8 mouse cellular contexts compared by ENCODE assay signal in genomic region chr17:33991788-33992664, GRCm38 (mm10). TPM values are rescaled to one million over a fixed set of nuclear protein-coding genes. Genes with fewer than 3 reads are reported as not detected.
A peak's percentile ranks its signal among the peaks of the same experiment; 100 is the strongest.
DNase-seq lines count a peak whose midpoint lies in the region; ATAC-seq and TF ChIP-seq lines count a peak whose summit lies in the region.

No protein-coding gene starts in this region.

- ATAC-seq in heart, postnatal 0 days (ENCODE audit: insufficient read depth, low read depth), result peak; percentile 27; the same call in 1 of the 2 replicates
- no peak for ATAC-seq in heart, embryonic 12.5 days (ENCODE audit: insufficient number of reproducible peaks, low FRiP score)
- peak; percentile 35; the same call in 1 of the 2 replicates for ATAC-seq in kidney, embryonic 14.5 days (ENCODE audit: low FRiP score, low TSS enrichment)

- TF ChIP-seq CTCF in heart, postnatal 0 days (IDR thresholded peaks at IDR 0.05; ENCODE audit: low read depth), result peak; percentile 69
- peak; percentile 70 for TF ChIP-seq CTCF in bone marrow, adult 2 months (IDR thresholded peaks at IDR 0.05; ENCODE audit: control insufficient read depth, insufficient read depth, low read length)
- TF ChIP-seq CTCF in embryonic fibroblast, embryonic 13.5 days (IDR thresholded peaks at IDR 0.05; ENCODE audit: borderline replicate concordance, insufficient read depth, low read length), result peak; percentile 60; the same call in 1 of the 2 replicates

- no peaks in the 10 kb centered on the region for H3K36me3 ChIP-seq in heart, postnatal 0 days (replicated peaks; ENCODE audit: control insufficient read depth, insufficient read depth, low read length)
- no peaks in the 10 kb centered on the region for H3K36me3 ChIP-seq in heart, embryonic 12.5 days
- no peaks in the 10 kb centered on the region for H3K36me3 ChIP-seq in kidney, embryonic 14.5 days (ENCODE audit: control insufficient read depth, insufficient read depth, low read length)

- peak; percentile 66 for DNase-seq in heart, postnatal 0 days (ENCODE audit: low spot score)
- DNase-seq in CD4-positive helper T cell, adult 2 months (ENCODE audit: low read depth, low spot score), result peak; percentile 86
- peak; percentile 85 for DNase-seq in mesoderm, embryonic 11.5 days (ENCODE audit: low read depth, low spot score)
- DNase-seq in spleen, postnatal 4 days (ENCODE audit: low spot score in 2 of 2), result peak; percentile 59 to 87

- TF ChIP-seq POLR2A in bone marrow, adult 2 months (IDR thresholded peaks at IDR 0.05; ENCODE audit: borderline replicate concordance, control insufficient read depth, low read depth, low read length), result no peak
- no peak for TF ChIP-seq POLR2A in embryonic fibroblast, embryonic 13.5 days (IDR thresholded peaks at IDR 0.05; ENCODE audit: low read depth, low read length)

- H3K9ac ChIP-seq in heart, postnatal 0 days (replicated peaks; ENCODE audit: low read depth, low read length), result no peak overlapping the region
- H3K9ac ChIP-seq in heart, embryonic 12.5 days, result no peak overlapping the region
- H3K9ac ChIP-seq in kidney, embryonic 14.5 days (ENCODE audit: low read depth, low read length), result no peak overlapping the region

- no peak for TF ChIP-seq EP300 in heart, postnatal 0 days (IDR thresholded peaks at IDR 0.05; ENCODE audit: low read depth)

- H3K4me1 ChIP-seq in heart, postnatal 0 days (ENCODE audit: control insufficient read depth, insufficient read depth), result no peaks in the 10 kb centered on the region
- H3K4me1 ChIP-seq in heart, embryonic 12.5 days (replicated peaks), result no peaks in the 10 kb centered on the region
- no peaks in the 10 kb centered on the region for H3K4me1 ChIP-seq in bone marrow, adult 2 months (ENCODE audit: control insufficient read depth, insufficient read depth, low read length)
- H3K4me1 ChIP-seq in embryonic fibroblast, embryonic 13.5 days (ENCODE audit: control insufficient read depth, insufficient read depth, low read length), result no peaks in the 10 kb centered on the region
- no peaks in the 10 kb centered on the region for H3K4me1 ChIP-seq in kidney, embryonic 14.5 days (ENCODE audit: control insufficient read depth, insufficient read depth, low read length)

- H3K27ac ChIP-seq in heart, postnatal 0 days (ENCODE audit: low read depth), result no peak overlapping the region
- H3K27ac ChIP-seq in heart, embryonic 12.5 days (ENCODE audit: poor library complexity, severe bottlenecking), result no peak overlapping the region
- no peak overlapping the region for H3K27ac ChIP-seq in bone marrow, adult 2 months (ENCODE audit: control insufficient read depth, insufficient read depth, low read depth, low read length, poor library complexity)
- H3K27ac ChIP-seq in embryonic fibroblast, embryonic 13.5 days (ENCODE audit: insufficient read depth, low read length), result no peak overlapping the region
- no peak overlapping the region for H3K27ac ChIP-seq in kidney, embryonic 14.5 days (ENCODE audit: low read depth, low read length)

- no peak overlapping the region for H3K4me3 ChIP-seq in heart, postnatal 0 days (ENCODE audit: low read depth, low read length)
- H3K4me3 ChIP-seq in heart, embryonic 12.5 days, result no peak overlapping the region
- H3K4me3 ChIP-seq in bone marrow, adult 2 months (replicated peaks; ENCODE audit: control insufficient read depth, low read depth, low read length), result no peak overlapping the region
- H3K4me3 ChIP-seq in embryonic fibroblast, embryonic 13.5 days (ENCODE audit: insufficient read depth, low read length), result no peak overlapping the region
- no peak overlapping the region for H3K4me3 ChIP-seq in kidney, embryonic 14.5 days (ENCODE audit: low read length)

- H3K4me2 ChIP-seq in heart, postnatal 0 days (ENCODE audit: low read depth, low read length), result no peak overlapping the region
- no peak overlapping the region for H3K4me2 ChIP-seq in heart, embryonic 12.5 days
- H3K4me2 ChIP-seq in kidney, embryonic 14.5 days (replicated peaks; ENCODE audit: low read depth, low read length), result no peak overlapping the region

- no peaks in the 10 kb centered on the region for H3K9me3 ChIP-seq in heart, postnatal 0 days (replicated peaks; ENCODE audit: control insufficient read depth, low read length)
- no peaks in the 10 kb centered on the region; the same call in 1 of the 2 replicates for H3K9me3 ChIP-seq in heart, embryonic 12.5 days (replicated peaks)
- H3K9me3 ChIP-seq in kidney, embryonic 14.5 days (ENCODE audit: control insufficient read depth, low read length), result no peaks in the 10 kb centered on the region

- WGBS in heart, postnatal 0 days, result 26% methylated on average over 10 of the region's 10 CpGs
- 31% methylated on average over 10 of the region's 10 CpGs for WGBS in heart, embryonic 12.5 days
- 34% methylated on average over 10 of the region's 10 CpGs for WGBS in bone marrow, adult 2 months
- 32% methylated on average over 10 of the region's 10 CpGs for WGBS in kidney, embryonic 14.5 days

- H3K27me3 ChIP-seq in heart, postnatal 0 days (ENCODE audit: control insufficient read depth, insufficient read depth, low read length), result no peaks in the 10 kb centered on the region
- peaks cover 28% of the 10 kb centered on the region for H3K27me3 ChIP-seq in heart, embryonic 12.5 days (replicated peaks)
- no peaks in the 10 kb centered on the region for H3K27me3 ChIP-seq in kidney, embryonic 14.5 days (ENCODE audit: control insufficient read depth, insufficient read depth, low read length)

RNA-seq across cellular contexts. Expression of gene H2-K1, which starts 8.1 kb away (rescaled TPM):
- total RNA-seq in heart, postnatal 0 days (2014; rRNA removed; ENCODE audit: low replicate concordance), result 61.0 and 84.5 TPM in 2 replicates
- 42.9 and 48.4 TPM in 2 replicates for polyA plus RNA-seq in heart, postnatal 0 days (2015; fragmentation: Nextera tagmentation; extraction: Ambion mirVana)
- polyA plus RNA-seq in heart, embryonic 12.5 days (2016; fragmentation: Nextera tagmentation; extraction: Ambion mirVana), result 16.1 and 18.3 TPM in 2 replicates
- 698 and 1,240 TPM in 2 replicates for polyA plus RNA-seq in bone marrow, adult 2 months (2011; ENCODE audit: insufficient read depth, insufficient read length, low replicate concordance, missing spikeins)
- polyA plus RNA-seq in embryonic fibroblast, embryonic 13.5 days (2011; ENCODE audit: insufficient read length, low read depth, missing spikeins), result 131 and 166 TPM in 2 replicates
- 11.2 and 18.8 TPM in 2 replicates for polyA plus RNA-seq in kidney, embryonic 14.5 days (2014; fragmentation: Nextera tagmentation; extraction: Ambion mirVana)

RNA-seq across cellular contexts. Expression of gene Ring1, which starts 32.5 kb away (rescaled TPM):
- total RNA-seq in heart, postnatal 0 days (2014; rRNA removed; ENCODE audit: low replicate concordance), result 22.5 and 48.5 TPM in 2 replicates
- 10.3 and 11.9 TPM in 2 replicates for polyA plus RNA-seq in heart, postnatal 0 days (2015; fragmentation: Nextera tagmentation; extraction: Ambion mirVana)
- 14.9 and 16.5 TPM in 2 replicates for polyA plus RNA-seq in heart, embryonic 12.5 days (2016; fragmentation: Nextera tagmentation; extraction: Ambion mirVana)
- polyA plus RNA-seq in bone marrow, adult 2 months (2011; ENCODE audit: insufficient read depth, insufficient read length, low replicate concordance, missing spikeins), result 9.0 and 35.7 TPM in 2 replicates
- polyA plus RNA-seq in embryonic fibroblast, embryonic 13.5 days (2011; ENCODE audit: insufficient read length, low read depth, missing spikeins), result 12.2 and 13.8 TPM in 2 replicates
- 5.5 and 12.4 TPM in 2 replicates for polyA plus RNA-seq in kidney, embryonic 14.5 days (2014; fragmentation: Nextera tagmentation; extraction: Ambion mirVana)

RNA-seq across cellular contexts. Expression of gene H2-Ke6, which starts 35.8 kb away (rescaled TPM):
- 80.6 and 101 TPM in 2 replicates for total RNA-seq in heart, postnatal 0 days (2014; rRNA removed; ENCODE audit: low replicate concordance)
- polyA plus RNA-seq in heart, postnatal 0 days (2015; fragmentation: Nextera tagmentation; extraction: Ambion mirVana), result 58.5 and 64.6 TPM in 2 replicates
- polyA plus RNA-seq in heart, embryonic 12.5 days (2016; fragmentation: Nextera tagmentation; extraction: Ambion mirVana), result 46.7 and 48.0 TPM in 2 replicates
- polyA plus RNA-seq in bone marrow, adult 2 months (2011; ENCODE audit: insufficient read depth, insufficient read length, low replicate concordance, missing spikeins), result 120 and 165 TPM in 2 replicates
- 16.7 and 16.9 TPM in 2 replicates for polyA plus RNA-seq in embryonic fibroblast, embryonic 13.5 days (2011; ENCODE audit: insufficient read length, low read depth, missing spikeins)
- 46.0 and 53.0 TPM in 2 replicates for polyA plus RNA-seq in kidney, embryonic 14.5 days (2014; fragmentation: Nextera tagmentation; extraction: Ambion mirVana)

RNA-seq across cellular contexts. Expression of gene Rps18, which starts 36.2 kb away (rescaled TPM):
- 1,548 and 1,735 TPM in 2 replicates for total RNA-seq in heart, postnatal 0 days (2014; rRNA removed; ENCODE audit: low replicate concordance)
- polyA plus RNA-seq in heart, postnatal 0 days (2015; fragmentation: Nextera tagmentation; extraction: Ambion mirVana), result 845 and 880 TPM in 2 replicates
- polyA plus RNA-seq in heart, embryonic 12.5 days (2016; fragmentation: Nextera tagmentation; extraction: Ambion mirVana), result 850 and 856 TPM in 2 replicates
- polyA plus RNA-seq in bone marrow, adult 2 months (2011; ENCODE audit: insufficient read depth, insufficient read length, low replicate concordance, missing spikeins), result 1,108 and 1,335 TPM in 2 replicates
- 1,572 and 1,668 TPM in 2 replicates for polyA plus RNA-seq in embryonic fibroblast, embryonic 13.5 days (2011; ENCODE audit: insufficient read length, low read depth, missing spikeins)
- polyA plus RNA-seq in kidney, embryonic 14.5 days (2014; fragmentation: Nextera tagmentation; extraction: Ambion mirVana), result 2,014 and 2,736 TPM in 2 replicates

RNA-seq across cellular contexts. Expression of gene Vps52, which starts 36.4 kb away (rescaled TPM):
- total RNA-seq in heart, postnatal 0 days (2014; rRNA removed; ENCODE audit: low replicate concordance), result 28.2 and 31.8 TPM in 2 replicates
- polyA plus RNA-seq in heart, postnatal 0 days (2015; fragmentation: Nextera tagmentation; extraction: Ambion mirVana), result 27.8 TPM in 2 replicates
- polyA plus RNA-seq in heart, embryonic 12.5 days (2016; fragmentation: Nextera tagmentation; extraction: Ambion mirVana), result 43.0 and 43.9 TPM in 2 replicates
- 13.7 and 23.1 TPM in 2 replicates for polyA plus RNA-seq in bone marrow, adult 2 months (2011; ENCODE audit: insufficient read depth, insufficient read length, low replicate concordance, missing spikeins)
- polyA plus RNA-seq in embryonic fibroblast, embryonic 13.5 days (2011; ENCODE audit: insufficient read length, low read depth, missing spikeins), result 34.0 and 35.7 TPM in 2 replicates
- 24.9 and 40.8 TPM in 2 replicates for polyA plus RNA-seq in kidney, embryonic 14.5 days (2014; fragmentation: Nextera tagmentation; extraction: Ambion mirVana)
